Comparison of ENCODE assay signal across 10 mouse cellular contexts in genomic region chr13:96853256-96853655, GRCm38 (mm10).
DNase-seq lines count a peak whose midpoint lies in the region; TF ChIP-seq lines count a peak whose summit lies in the region.
"Had no signal": no experiment of that assay in that cellular context is flagged by ENCODE, and none has a peak within 500 bp of the region (broad histone marks: within the 10 kb centered on the region; RNA-seq: fewer than 3 reads in every experiment).

No protein-coding gene starts in this region.

- no peak for TF ChIP-seq POLR2A in cortical plate, adult 2 months (IDR thresholded peaks at IDR 0.05; ENCODE audit: extremely low read depth, insufficient read depth, low read length)

- peak; percentile 15 to 48 for DNase-seq in cerebellum, postnatal 14 days
- no peak for DNase-seq in cerebellum, adult 11-12 months
- DNase-seq in layer of hippocampus, adult 2 months (ENCODE audit: low spot score in 2 of 2) = no peak
- no peak for DNase-seq in layer of hippocampus, postnatal 36 days
- DNase-seq in 416B (ENCODE audit: low read depth) = peak; percentile 50
- DNase-seq in spleen, postnatal 14 days (ENCODE audit: low spot score in 2 of 2) = no peak
- no peak for DNase-seq in natural killer cell, adult 2 months (ENCODE audit: low spot score in 2 of 2)
- DNase-seq: lung, postnatal 4 days had no signal

- H3K4me1 ChIP-seq in cortical plate, adult 2 months (ENCODE audit: control insufficient read depth, insufficient read depth, low read length) = no peaks in the 10 kb centered on the region
- H3K4me1 ChIP-seq: embryonic facial prominence, embryonic 13.5 days had no signal

- peak; percentile 76 for TF ChIP-seq CTCF in layer of hippocampus, adult 2 months (conservative IDR thresholded peaks at IDR 0.05)
- TF ChIP-seq CTCF in cortical plate, adult 2 months (IDR thresholded peaks at IDR 0.05; ENCODE audit: extremely low read depth, insufficient read depth, low read length) = peak; percentile 30; the same call in 1 of the 2 replicates

- H3K4me3 ChIP-seq in layer of hippocampus, adult 2 months = no peak overlapping the region
- no peak overlapping the region for H3K4me3 ChIP-seq in cortical plate, adult 2 months (ENCODE audit: insufficient read depth, low read length)
- H3K4me3 ChIP-seq: embryonic facial prominence, embryonic 13.5 days had no signal

- H3K27ac ChIP-seq in layer of hippocampus, adult 2 months = no peak overlapping the region
- H3K27ac ChIP-seq in cortical plate, adult 2 months (ENCODE audit: insufficient read depth, low read length) = no peak overlapping the region
- H3K27ac ChIP-seq: embryonic facial prominence, embryonic 13.5 days had no signal

Comparison
In these comparisons a context has a peak if more than half of its experiments do, and no peak if none do; other contexts are left out.
1. DNase-seq: peak in cerebellum, postnatal 14 days (2 of 2) and 416B (single experiment); none in cerebellum, adult 11-12 months (single experiment), layer of hippocampus, adult 2 months (0 of 2), layer of hippocampus, postnatal 36 days (0 of 2), spleen, postnatal 14 days (0 of 2) and natural killer cell, adult 2 months (0 of 2).